Mouse (Mus musculus) c-Kit-negative CD71-positive TER-119-positive erythroid progenitor cells, embryonic 14.5 days (primary cell): ENCODE data around the gene Mmp3.
"Not testable (repeated sequence)": the region's sequence is repeated elsewhere in the genome, so short reads cannot be mapped to it uniquely, and the experiment has no call there.

Experiments
- DNase-seq: peaks from one replicate; pipeline ENCODE4 v3.0.0-alpha.2; 2013; ENCODE audit warnings: low read depth, low spot score

The Mmp3 gene

GRCm38 (mm10) chr9:7445522-7445921 is at the start of gene Mmp3:
Mmp3 (plus strand) TSS chr9:7445822.
- no peak for DNase-seq

- not testable (repeated sequence) for DNase-seq
Measured at GRCm38 (mm10) chr9:7396556-7396955, 49.1 kb upstream of the Mmp3 start.

- DNase-seq = no peak
Measured at GRCm38 (mm10) chr9:7453302-7453701, 7.7 kb downstream of the Mmp3 start.

GRCm38 (mm10) chr9:7470262-7470661 is 24.6 kb downstream of the Mmp3 start:
- no peak for DNase-seq

- no peak for DNase-seq
Measured at GRCm38 (mm10) chr9:7483684-7484394, 38.2 kb downstream of the Mmp3 start.

- DNase-seq = no peak
Measured at GRCm38 (mm10) chr9:7501138-7501537, 55.5 kb downstream of the Mmp3 start.

GRCm38 (mm10) chr9:7502051-7502450 is 56.4 kb downstream of the Mmp3 start, which contains the start of gene Mmp10:
Mmp10 (plus strand) TSS chr9:7502352.
- DNase-seq = no peak
